Mouse (Mus musculus): ENCODE measurements around the gene Glis1. TPM values are rescaled to one million over a fixed set of nuclear protein-coding genes. Genes with fewer than 3 reads are reported as not detected.

Gene Glis1
- polyA plus RNA-seq (2012): 0.56 and 1.2 TPM in 2 replicates

GRCm38 (mm10) chr4:107434356-107435237 lies at the start of gene Glis1:
Gene Glis1, plus strand, starts transcription at chr4:107434591.

GRCm38 (mm10) chr4:107684130-107684529 lies 249.7 kb downstream of the Glis1 start, which contains the start of gene Dmrtb1:
Gene Dmrtb1, minus strand, starts transcription at chr4:107684230.

Other genes starting within 250 kb of the Glis1 start
- gene Ldlrad1, start 225.4 kb upstream of the Glis1 start, polyA plus RNA-seq (2012): not detected in 2 replicates
- gene Lrrc42, start 181.1 kb upstream of the Glis1 start, polyA plus RNA-seq (2012): 6.5 TPM in 2 replicates
- 3.8 and 5.1 TPM in 2 replicates for gene Hspb11, start 181.0 kb upstream of the Glis1 start, polyA plus RNA-seq (2012)
- gene Dio1, start 127.4 kb upstream of the Glis1 start, polyA plus RNA-seq (2012): not detected in 2 replicates
- gene Yipf1, start 120.2 kb upstream of the Glis1 start, polyA plus RNA-seq (2012): 19.4 and 19.6 TPM in 2 replicates
- 5.1 and 7.0 TPM in 2 replicates for gene Ndc1, start 66.8 kb upstream of the Glis1 start, polyA plus RNA-seq (2012)
- gene Dmrtb1, start 249.6 kb downstream of the Glis1 start, polyA plus RNA-seq (2012): 0.06 and 0.26 TPM in 2 replicates

Data from megakaryocyte-erythroid progenitor cell, adult 5 weeks (primary cell).